ENCODE assay signal across 10 mouse cellular contexts in the genomic region with DNA sequence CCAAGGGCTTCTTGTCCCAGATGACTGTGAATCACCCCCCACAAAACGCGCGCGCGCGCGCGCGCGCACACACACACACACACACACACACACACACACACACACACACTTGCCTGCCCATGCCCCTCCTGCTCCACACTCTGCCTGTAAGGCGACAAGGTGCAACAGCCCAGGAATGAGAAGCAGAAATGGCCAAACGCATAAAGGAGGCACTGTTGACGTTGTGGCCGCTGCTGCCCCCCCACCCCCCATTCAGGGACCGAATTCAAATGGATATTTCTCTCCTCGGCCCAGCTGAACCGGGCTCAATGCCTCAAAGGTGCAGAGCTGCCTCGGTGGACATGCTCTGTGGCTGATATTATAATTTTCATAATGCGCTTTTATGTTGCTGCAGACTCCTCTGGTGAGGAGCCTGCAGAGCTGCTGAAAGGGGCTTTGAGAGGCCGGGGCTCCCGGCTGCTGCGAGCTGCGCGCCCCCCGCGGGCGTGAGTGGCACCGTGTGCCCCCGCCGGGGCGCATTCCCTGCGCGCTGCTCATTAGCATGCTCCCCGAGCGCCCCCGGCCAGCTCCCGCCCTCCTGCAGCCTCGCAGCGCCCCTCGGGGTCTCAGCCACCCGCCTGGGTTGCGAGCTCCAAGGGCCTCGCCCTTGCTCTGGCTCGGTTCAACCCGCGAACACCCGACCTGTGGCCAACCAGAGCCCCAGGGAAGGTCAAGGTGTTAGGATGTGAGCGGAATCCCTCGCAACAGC. TPM values are rescaled to one million over a fixed set of nuclear protein-coding genes. Genes with fewer than 3 reads are reported as not detected.
A peak's percentile ranks its signal among the peaks of the same experiment; 100 is the strongest.
DNase-seq lines count a peak whose midpoint lies in the region; ATAC-seq and TF ChIP-seq lines count a peak whose summit lies in the region.
"Had no signal": no experiment of that assay in that cellular context is flagged by ENCODE, and none has a peak within 500 bp of the region (broad histone marks: within the 10 kb centered on the region; RNA-seq: fewer than 3 reads in every experiment).

No protein-coding gene starts in this region.

- DNase-seq in embryo, embryonic 11 days: peak; percentile 54
- no peak for DNase-seq in embryo, embryonic 10 days (ENCODE audit: low spot score)
- DNase-seq in ovary, adult 18-20 months (ENCODE audit: low spot score): no peak
- no peak for DNase-seq in gastrocnemius, postnatal 4 days (ENCODE audit: low spot score in 2 of 2)
- DNase-seq in urinary bladder, postnatal 36 days (ENCODE audit: low spot score in 2 of 2): no peak
- DNase-seq: kidney, postnatal 25 days had no signal

- ATAC-seq in forebrain, embryonic 15.5 days (replicated peaks): peak; percentile 55
- ATAC-seq in limb, embryonic 15.5 days (ENCODE audit: insufficient number of reproducible peaks, low FRiP score, low TSS enrichment, low read depth): no peak
- ATAC-seq: liver, embryonic 12.5 days had no signal

- no peak overlapping the region for H3K9ac ChIP-seq in forebrain, embryonic 15.5 days (replicated peaks)
- H3K9ac ChIP-seq in limb, embryonic 15.5 days: no peak overlapping the region
- H3K9ac ChIP-seq: liver, embryonic 12.5 days had no signal

- under 1% methylated on average over 49 of the region's 49 CpGs for WGBS in forebrain, embryonic 15.5 days
- 1% methylated on average over 49 of the region's 49 CpGs for WGBS in limb, embryonic 15.5 days

- peak overlapping the region; percentile 70 for H3K4me3 ChIP-seq in E14TG2a.4 (replicated peaks; ENCODE audit: low read length)
- peak overlapping the region; percentile 19 for H3K4me3 ChIP-seq in forebrain, embryonic 15.5 days
- peak overlapping the region; percentile 25 for H3K4me3 ChIP-seq in limb, embryonic 15.5 days
- H3K4me3 ChIP-seq: liver, embryonic 12.5 days had no signal

- peaks cover 25% of the 10 kb centered on the region for H3K4me1 ChIP-seq in E14TG2a.4 (replicated peaks; ENCODE audit: low read depth, low read length)
- peaks cover 16% of the 10 kb centered on the region for H3K4me1 ChIP-seq in forebrain, embryonic 15.5 days
- peaks cover 15% of the 10 kb centered on the region for H3K4me1 ChIP-seq in limb, embryonic 15.5 days
- H3K4me1 ChIP-seq: liver, embryonic 12.5 days had no signal

- H3K36me3 ChIP-seq in E14TG2a.4 (ENCODE audit: insufficient read depth, low read length): no peaks in the 10 kb centered on the region
- H3K36me3 ChIP-seq in forebrain, embryonic 15.5 days: no peaks in the 10 kb centered on the region
- no peaks in the 10 kb centered on the region for H3K36me3 ChIP-seq in limb, embryonic 15.5 days
- H3K36me3 ChIP-seq: liver, embryonic 12.5 days had no signal

- no peak overlapping the region for H3K27ac ChIP-seq in forebrain, embryonic 15.5 days (replicated peaks)
- no peak overlapping the region for H3K27ac ChIP-seq in limb, embryonic 15.5 days
- H3K27ac ChIP-seq: liver, embryonic 12.5 days had no signal

- no peak for TF ChIP-seq CTCF in E14TG2a.4 (conservative IDR thresholded peaks at IDR 0.05; ENCODE audit: low read length)

- H3K4me2 ChIP-seq in forebrain, embryonic 15.5 days (replicated peaks): peak overlapping the region; percentile 46
- H3K4me2 ChIP-seq in limb, embryonic 15.5 days: peak overlapping the region; percentile 38
- H3K4me2 ChIP-seq: liver, embryonic 12.5 days had no signal

- no peaks in the 10 kb centered on the region for H3K9me3 ChIP-seq in E14TG2a.4 (ENCODE audit: low read length)
- no peaks in the 10 kb centered on the region for H3K9me3 ChIP-seq in forebrain, embryonic 15.5 days
- no peaks in the 10 kb centered on the region for H3K9me3 ChIP-seq in limb, embryonic 15.5 days
- H3K9me3 ChIP-seq: liver, embryonic 12.5 days had no signal

- peaks cover 85% of the 10 kb centered on the region for H3K27me3 ChIP-seq in E14TG2a.4 (ENCODE audit: insufficient read depth, low read length)
- H3K27me3 ChIP-seq in forebrain, embryonic 15.5 days: peaks cover 72% of the 10 kb centered on the region
- peaks cover 89% of the 10 kb centered on the region for H3K27me3 ChIP-seq in limb, embryonic 15.5 days

RNA-seq across cellular contexts. Expression of gene Tmem33, which starts 44.2 kb away (rescaled TPM):
- polyA plus RNA-seq in forebrain, embryonic 15.5 days (2015; fragmentation: Nextera tagmentation; extraction: Ambion mirVana): 75.8 and 80.5 TPM in 2 replicates
- polyA plus RNA-seq in limb, embryonic 15.5 days (2015; fragmentation: Nextera tagmentation; extraction: Ambion mirVana): 85.3 and 88.1 TPM in 2 replicates
- total RNA-seq in gastrocnemius, postnatal 4 days (2021): 10 to 100 TPM; 38.2 to 42.6 TPM

Comparison
In these comparisons a context has a peak if more than half of its experiments do, and no peak if none do; other contexts are left out.
1. H3K4me3 ChIP-seq: peak in every context shown above with its lines; median percentile 70 in E14TG2a.4; 25 in limb, embryonic 15.5 days; 19 in forebrain, embryonic 15.5 days.